In the genomic region with DNA sequence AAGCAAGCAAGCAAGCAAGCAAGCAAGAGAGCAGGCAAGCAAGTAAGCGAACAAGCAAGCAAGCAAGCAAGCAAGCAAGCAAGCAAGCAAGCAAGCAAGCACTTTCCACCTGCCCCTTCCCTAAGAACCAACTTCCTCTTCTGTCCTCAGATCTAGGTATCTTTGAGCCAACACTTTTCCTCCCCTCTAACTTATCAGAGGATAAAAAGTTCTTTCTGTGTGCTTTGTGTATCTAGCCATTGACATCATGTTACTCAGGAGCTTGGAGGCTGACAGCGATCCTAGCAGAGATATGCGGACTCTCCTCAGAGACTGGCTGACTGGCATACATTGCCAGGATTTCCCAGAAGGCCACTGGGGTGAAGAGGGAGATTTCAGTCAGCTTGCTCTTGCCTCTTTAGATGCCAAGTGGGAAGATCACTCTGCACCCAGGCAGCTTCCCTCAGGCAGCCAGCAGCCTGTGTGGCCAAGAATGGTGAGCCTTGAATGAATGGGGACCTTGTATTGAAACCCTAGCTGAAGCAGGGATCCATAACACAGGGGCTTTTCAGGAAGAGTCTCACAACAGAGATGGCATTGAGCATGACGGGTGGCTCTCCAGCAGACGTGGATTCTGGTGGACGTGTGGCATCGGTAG, we compare ENCODE assay signal across 17 mouse cellular contexts. TPM values are rescaled to one million over a fixed set of nuclear protein-coding genes. Genes with fewer than 3 reads are reported as not detected.
DNase-seq lines count a peak whose midpoint lies in the region; ATAC-seq and TF ChIP-seq lines count a peak whose summit lies in the region.
"Had no signal": no experiment of that assay in that cellular context is flagged by ENCODE, and none has a peak within 500 bp of the region (broad histone marks: within the 10 kb centered on the region; RNA-seq: fewer than 3 reads in every experiment).

No protein-coding gene starts in this region.

- H3K9me3 ChIP-seq in forebrain, postnatal 0 days (ENCODE audit: low read length), result no peaks in the 10 kb centered on the region
- no peaks in the 10 kb centered on the region for H3K9me3 ChIP-seq in forebrain, embryonic 16.5 days (ENCODE audit: control insufficient read depth, low read length)
- H3K9me3 ChIP-seq: heart, embryonic 12.5 days had no signal

- no peaks in the 10 kb centered on the region for H3K4me1 ChIP-seq in forebrain, postnatal 0 days (ENCODE audit: insufficient read depth)
- H3K4me1 ChIP-seq in forebrain, embryonic 16.5 days (replicated peaks; ENCODE audit: control insufficient read depth, insufficient read depth, low read length), result peaks cover 12% of the 10 kb centered on the region

- peak; percentile 38; the same call in 1 of the 2 replicates for ATAC-seq in forebrain, postnatal 0 days
- no peak for ATAC-seq in forebrain, embryonic 16.5 days
- ATAC-seq in erythroblast, adult 5-6 weeks (replicated peaks; ENCODE audit: low FRiP score, poor library complexity, severe bottlenecking), result no peak
- ATAC-seq: forebrain, embryonic 14.5 days had no signal

- H3K4me2 ChIP-seq in forebrain, postnatal 0 days (ENCODE audit: low read depth), result no peak overlapping the region
- H3K4me2 ChIP-seq in forebrain, embryonic 16.5 days (ENCODE audit: low read length), result no peak overlapping the region
- H3K4me2 ChIP-seq: heart, embryonic 12.5 days; midbrain, embryonic 11.5 days had no signal

- no peak overlapping the region for H3K27ac ChIP-seq in forebrain, postnatal 0 days (ENCODE audit: low read depth, low read length)
- no peak overlapping the region for H3K27ac ChIP-seq in forebrain, embryonic 16.5 days (ENCODE audit: low read length)
- H3K27ac ChIP-seq: liver, embryonic 14.5 days; macrophage; stomach, postnatal 0 days had no signal

- no peaks in the 10 kb centered on the region for H3K27me3 ChIP-seq in forebrain, postnatal 0 days (ENCODE audit: insufficient read depth, low read length)
- no peaks in the 10 kb centered on the region for H3K27me3 ChIP-seq in forebrain, embryonic 16.5 days (replicated peaks; ENCODE audit: control insufficient read depth, insufficient read depth, low read length)
- H3K27me3 ChIP-seq: heart, embryonic 12.5 days had no signal

- no peak overlapping the region for H3K9ac ChIP-seq in forebrain, postnatal 0 days
- no peak overlapping the region for H3K9ac ChIP-seq in forebrain, embryonic 16.5 days (replicated peaks; ENCODE audit: low read depth, low read length)
- H3K9ac ChIP-seq: heart, embryonic 12.5 days; liver, embryonic 14.5 days had no signal

- TF ChIP-seq CTCF in forebrain, postnatal 0 days (IDR thresholded peaks at IDR 0.05; ENCODE audit: low read depth), result no peak

- intact Hi-C loops in left cerebral cortex, postnatal 4 days (cut with DNase I), result no loop called here
- intact Hi-C loops in left cerebral cortex, postnatal 14 days (cut with DNase I), result no loop called here

- no peak overlapping the region for H3K4me3 ChIP-seq in forebrain, postnatal 0 days (ENCODE audit: low read depth, low read length)
- no peak overlapping the region for H3K4me3 ChIP-seq in forebrain, embryonic 16.5 days (replicated peaks; ENCODE audit: low read length)
- H3K4me3 ChIP-seq: heart, embryonic 12.5 days had no signal

- WGBS in forebrain, postnatal 0 days, result 70% methylated on average over 7 of the region's 7 CpGs
- WGBS in forebrain, embryonic 16.5 days, result 73% methylated on average over 7 of the region's 7 CpGs

- no peak for DNase-seq in forebrain, postnatal 0 days
- DNase-seq in left cerebral cortex, postnatal 4 days, result peak; percentile 5
- no peak for DNase-seq in left cerebral cortex, postnatal 14 days (ENCODE audit: low spot score in 2 of 2)
- peak; percentile 19 for DNase-seq in retina, postnatal 1 day
- no peak for DNase-seq in retina, embryonic 14.5 days (ENCODE audit: low spot score)
- DNase-seq: B cell, adult 2 months; heart, postnatal 14 days; kidney, adult 11 months; right cerebral cortex, adult 18-20 months had no signal

- H3K36me3 ChIP-seq in forebrain, postnatal 0 days (ENCODE audit: insufficient read depth), result no peaks in the 10 kb centered on the region
- H3K36me3 ChIP-seq in forebrain, embryonic 16.5 days (ENCODE audit: control insufficient read depth, insufficient read depth), result no peaks in the 10 kb centered on the region
- H3K36me3 ChIP-seq: heart, embryonic 12.5 days had no signal

RNA-seq across cellular contexts. Expression of a gene that starts 41.0 kb away (rescaled TPM):
- total RNA-seq in forebrain, postnatal 0 days (2014; rRNA removed), result 14.9 and 18.7 TPM in 2 replicates
- 7.2 and 8.9 TPM in 2 replicates for polyA plus RNA-seq in forebrain, postnatal 0 days (2015; fragmentation: Nextera tagmentation; extraction: Ambion mirVana)
- 11.4 and 12.5 TPM in 2 replicates for polyA plus RNA-seq in forebrain, embryonic 16.5 days (2015; fragmentation: Nextera tagmentation; extraction: Ambion mirVana)
- total RNA-seq in left cerebral cortex, postnatal 4 days (2021), result 10 to 100 TPM; 19.0 to 20.2 TPM
- 10 to 100 TPM; 18.6 to 18.7 TPM for total RNA-seq in left cerebral cortex, postnatal 14 days (2021)
- not detected in 2 replicates for total RNA-seq in erythroblast, adult 5-6 weeks (2015; ENCODE audit: low replicate concordance)
- not detected in 2 replicates for total RNA-seq in erythroblast, adult 5-6 weeks (2017; ENCODE audit: low replicate concordance)
- polyA plus RNA-seq: macrophage had no signal

Comparison
In these comparisons a context has a peak if more than half of its experiments do, and no peak if none do; other contexts are left out.
1. DNase-seq: peak in left cerebral cortex, postnatal 4 days (single experiment) and retina, postnatal 1 day (single experiment); none in forebrain, postnatal 0 days (single experiment), left cerebral cortex, postnatal 14 days (0 of 2) and retina, embryonic 14.5 days (single experiment).
2. RNA of a gene that starts 41.0 kb away (total RNA-seq): 19.0 to 20.2 TPM in left cerebral cortex, postnatal 4 days, 18.6 to 18.7 TPM in left cerebral cortex, postnatal 14 days and 14.9 to 18.7 TPM in forebrain, postnatal 0 days; not detected in erythroblast, adult 5-6 weeks; every median in the first group is over 10 times any median in the second.